Mouse (Mus musculus) lung, postnatal 36 days (tissue): ENCODE measurements at regions not wholly inside any gene's neighbourhood (a gene's known extent, or its start where the extent isn't known, plus 50 kb on each side); places are given as distances from the start of the nearest gene placed in this dataset.

Source experiments
- DNase-seq: peaks from one replicate; pipeline ENCODE4 v3.0.0; 2022; ENCODE audit warnings: mixed read lengths

- peak; percentile 53 for DNase-seq
Observed at GRCm38 (mm10) chr4:9081701-9082562, 843.1 kb upstream of the Car8 start.

GRCm38 (mm10) chr4:9080821-9081493, 842.1 kb upstream of the Car8 start:
- DNase-seq: no peak

- peak; percentile 64 for DNase-seq
Observed at GRCm38 (mm10) chr4:9079828-9080245, 841.0 kb upstream of the Car8 start.

GRCm38 (mm10) chr4:9074447-9074846, 835.6 kb upstream of the Car8 start:
- DNase-seq: no peak

- no peak for DNase-seq
Observed at GRCm38 (mm10) chr4:9073736-9074428, 835.0 kb upstream of the Car8 start.

GRCm38 (mm10) chr4:9072321-9072720, 833.5 kb upstream of the Car8 start:
- DNase-seq: no peak

GRCm38 (mm10) chr4:9067874-9068273, 829.0 kb upstream of the Car8 start:
- no peak for DNase-seq

- DNase-seq: no peak
Observed at GRCm38 (mm10) chr4:9065981-9066815, 827.4 kb upstream of the Car8 start.

- DNase-seq: no peak
Observed at GRCm38 (mm10) chr4:9061941-9062340, 823.1 kb upstream of the Car8 start.

GRCm38 (mm10) chr4:9060221-9060620, 821.4 kb upstream of the Car8 start:
- DNase-seq: no peak

- DNase-seq: no peak
Observed at GRCm38 (mm10) chr4:9057676-9058075, 818.8 kb upstream of the Car8 start.

GRCm38 (mm10) chr4:9057113-9057512, 818.3 kb upstream of the Car8 start:
- DNase-seq: no peak

- DNase-seq: no peak
Observed at GRCm38 (mm10) chr4:9055876-9056275, 817.0 kb upstream of the Car8 start.

GRCm38 (mm10) chr4:9055266-9055820, 816.5 kb upstream of the Car8 start:
- no peak for DNase-seq

GRCm38 (mm10) chr4:9048817-9049216, 810.0 kb upstream of the Car8 start:
- DNase-seq: no peak

- no peak for DNase-seq
Observed at GRCm38 (mm10) chr4:9047151-9047550, 808.3 kb upstream of the Car8 start.

GRCm38 (mm10) chr4:9046436-9046835, 807.6 kb upstream of the Car8 start:
- no peak for DNase-seq

- DNase-seq: no peak
Observed at GRCm38 (mm10) chr4:9046030-9046429, 807.2 kb upstream of the Car8 start.

- DNase-seq: no peak
Observed at GRCm38 (mm10) chr4:9036005-9036404, 797.2 kb upstream of the Car8 start.

GRCm38 (mm10) chr4:9035350-9035749, 796.5 kb upstream of the Car8 start:
- no peak for DNase-seq

- no peak for DNase-seq
Observed at GRCm38 (mm10) chr4:9034280-9034679, 795.4 kb upstream of the Car8 start.

- DNase-seq: no peak
Observed at GRCm38 (mm10) chr4:9033106-9033642, 794.3 kb upstream of the Car8 start.
